Mouse (Mus musculus): ENCODE results near the gene Lgals9. TPM values are rescaled to one million over a fixed set of nuclear protein-coding genes. Genes with fewer than 3 reads are reported as not detected.

The Lgals9 gene
- polyA plus RNA-seq, 1 experiment from 2014 or later: 8.8 TPM

DNA sequence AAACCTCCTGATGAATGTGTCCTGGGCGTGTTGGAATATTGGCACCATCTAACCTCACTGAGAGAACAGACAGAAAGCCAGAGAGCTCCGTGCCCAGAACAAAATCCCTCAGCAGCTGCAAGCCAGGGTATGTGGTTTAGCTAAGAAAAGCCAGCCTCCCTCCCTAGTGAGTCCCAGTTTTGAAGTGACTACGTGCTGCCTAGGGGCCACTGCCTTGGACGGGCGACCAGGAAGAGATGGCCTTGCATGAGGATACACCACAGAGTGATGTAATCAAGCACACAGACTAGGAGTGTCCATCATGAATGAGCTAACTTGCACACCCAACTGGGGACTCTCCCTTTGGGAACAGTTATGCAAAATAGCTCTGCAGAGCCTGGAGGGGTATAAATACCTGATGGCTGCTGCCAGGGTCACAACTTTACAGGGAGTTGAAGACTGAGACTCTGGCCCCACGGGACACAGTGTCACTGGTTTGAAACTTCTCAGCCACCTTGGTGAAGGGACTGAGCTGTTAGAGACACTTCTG, 64.3 kb downstream of the Lgals9 start, which contains the start of gene Nos2:
TSS of gene Nos2 (plus strand) at position 377 of the 529 bp plus-strand sequence.
- Histone ChIP-seq H3K4me1 (ENCODE audit: control insufficient read depth, insufficient read depth, low read length) (no peaks in the 10 kb centered on the region), H3K4me3 (ENCODE audit: low read depth, low read length) (no peak within 1 kb of the TSS), H3K27me3 (ENCODE audit: control insufficient read depth, insufficient read depth, low read length) (peaks cover 16% of the 10 kb centered on the region; the same call in 1 of the 2 replicates), H3K36me3 (ENCODE audit: control insufficient read depth, insufficient read depth, low read length) (no peaks in the 10 kb centered on the region), H3K9ac (replicated peaks; ENCODE audit: low read depth, low read length) (no peak within 1 kb of the TSS), H3K27ac (ENCODE audit: low read depth, low read length) (no peak within 1 kb of the TSS), H3K9me3 (ENCODE audit: control insufficient read depth, low read length) (no peaks in the 10 kb centered on the region), H3K4me2 (ENCODE audit: low read depth, low read length) (no peak within 1 kb of the TSS)
- 47% methylated on average over 6 of the region's 6 CpGs for whole genome bisulfite sequencing
- ATAC-seq (ENCODE audit: low read depth): no peak

DNA sequence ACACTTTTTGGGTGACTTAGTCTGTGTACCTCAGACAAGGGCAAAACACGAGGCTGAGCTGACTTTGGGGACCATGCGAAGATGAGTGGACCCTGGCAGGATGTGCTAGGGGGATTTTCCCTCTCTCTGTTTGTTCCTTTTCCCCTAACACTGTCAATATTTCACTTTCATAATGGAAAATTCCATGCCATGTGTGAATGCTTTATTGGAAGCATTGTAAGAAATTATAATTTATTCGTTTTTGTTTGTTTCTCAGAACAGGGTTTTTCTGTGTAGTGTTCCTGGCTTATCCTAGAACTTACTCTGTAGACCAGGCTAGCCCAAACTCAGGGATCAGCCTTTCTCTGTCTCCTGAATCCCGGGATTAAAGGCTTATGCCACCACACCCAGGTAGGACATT, 65.0 kb downstream of the Lgals9 start:
- no peak overlapping the region for H3K4me2 ChIP-seq (ENCODE audit: low read depth, low read length)
- no peak overlapping the region for H3K4me3 ChIP-seq (ENCODE audit: low read depth, low read length)
- no peak for ATAC-seq (ENCODE audit: low read depth)
- no peaks in the 10 kb centered on the region for H3K36me3 ChIP-seq (ENCODE audit: control insufficient read depth, insufficient read depth, low read length)
- 74% methylated on average over 4 of the region's 4 CpGs for WGBS
- H3K4me1 ChIP-seq (ENCODE audit: control insufficient read depth, insufficient read depth, low read length): no peaks in the 10 kb centered on the region
- H3K9me3 ChIP-seq (ENCODE audit: control insufficient read depth, low read length): no peaks in the 10 kb centered on the region
- no peak overlapping the region for H3K27ac ChIP-seq (ENCODE audit: low read depth, low read length)
- H3K9ac ChIP-seq (replicated peaks; ENCODE audit: low read depth, low read length): no peak overlapping the region
- peaks cover 9% of the 10 kb centered on the region; the same call in 1 of the 2 replicates for H3K27me3 ChIP-seq (ENCODE audit: control insufficient read depth, insufficient read depth, low read length)

DNA sequence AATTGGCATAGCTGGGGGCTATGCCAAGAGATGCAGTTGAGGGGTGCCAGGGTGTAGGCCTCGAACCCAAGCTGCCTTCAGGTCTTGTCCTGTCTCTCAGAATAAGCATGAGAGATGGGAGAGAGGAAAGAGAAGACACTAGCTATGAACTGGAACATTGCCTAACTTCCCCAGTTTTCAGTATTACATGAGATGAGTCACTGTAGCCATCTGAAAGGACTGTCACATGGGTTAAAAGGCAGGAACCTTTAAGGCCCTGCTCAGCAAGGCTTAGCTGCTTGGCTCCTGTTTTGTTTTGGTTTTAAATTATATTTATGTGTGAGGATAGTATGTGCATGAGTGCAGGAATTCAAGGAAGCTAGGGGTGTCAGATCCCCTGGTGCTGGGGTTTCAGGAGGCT, 68.3 kb downstream of the Lgals9 start:
- Histone ChIP-seq H3K4me1 (ENCODE audit: control insufficient read depth, insufficient read depth, low read length) (no peaks in the 10 kb centered on the region), H3K4me2 (ENCODE audit: low read depth, low read length) (no peak overlapping the region), H3K4me3 (ENCODE audit: low read depth, low read length) (no peak overlapping the region), H3K36me3 (ENCODE audit: control insufficient read depth, insufficient read depth, low read length) (no peaks in the 10 kb centered on the region), H3K27ac (ENCODE audit: low read depth, low read length) (no peak overlapping the region), H3K27me3 (ENCODE audit: control insufficient read depth, insufficient read depth, low read length) (no peaks in the 10 kb centered on the region), H3K9me3 (ENCODE audit: control insufficient read depth, low read length) (no peaks in the 10 kb centered on the region), H3K9ac (replicated peaks; ENCODE audit: low read depth, low read length) (no peak overlapping the region)
- 78% methylated on average over 1 of the region's 1 CpGs for WGBS
- ATAC-seq (ENCODE audit: low read depth): no peak

DNA sequence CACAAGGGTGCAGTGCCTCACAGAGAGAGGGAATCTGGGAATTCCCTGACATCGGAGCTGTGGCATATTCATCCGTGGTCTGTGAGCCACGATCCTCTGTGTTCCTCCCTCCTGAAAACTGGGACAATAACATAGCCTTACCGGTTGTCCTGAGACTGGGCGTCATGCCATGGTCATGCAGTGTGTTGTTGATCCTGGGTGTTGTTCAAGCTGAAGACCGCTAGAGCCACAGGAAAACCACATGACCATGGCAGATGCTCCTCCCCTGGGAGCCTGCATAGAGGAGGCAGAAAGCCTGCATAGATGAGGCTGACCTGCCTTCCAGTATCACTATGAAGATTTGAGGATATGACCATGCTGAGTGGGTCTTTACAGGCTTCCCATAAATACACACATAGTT, 69.3 kb downstream of the Lgals9 start:
- 81% methylated on average over 6 of the region's 6 CpGs for WGBS
- Histone ChIP-seq H3K9me3 (ENCODE audit: control insufficient read depth, low read length) (no peaks in the 10 kb centered on the region), H3K4me2 (ENCODE audit: low read depth, low read length) (no peak overlapping the region), H3K27me3 (ENCODE audit: control insufficient read depth, insufficient read depth, low read length) (no peaks in the 10 kb centered on the region), H3K36me3 (ENCODE audit: control insufficient read depth, insufficient read depth, low read length) (no peaks in the 10 kb centered on the region), H3K27ac (ENCODE audit: low read depth, low read length) (no peak overlapping the region), H3K9ac (replicated peaks; ENCODE audit: low read depth, low read length) (no peak overlapping the region), H3K4me1 (ENCODE audit: control insufficient read depth, insufficient read depth, low read length) (no peaks in the 10 kb centered on the region), H3K4me3 (ENCODE audit: low read depth, low read length) (no peak overlapping the region)
- ATAC-seq (ENCODE audit: low read depth): no peak

Other genes starting within 250 kb of the Lgals9 start
- 34.0 and 37.8 TPM in 2 replicates for gene Ccnq, start 233.2 kb downstream of the Lgals9 start, polyA plus RNA-seq (2014; fragmentation: Nextera tagmentation; extraction: Ambion mirVana)
- gene Lyrm9, start 158.4 kb downstream of the Lgals9 start, polyA plus RNA-seq (2014; fragmentation: Nextera tagmentation; extraction: Ambion mirVana): 38.5 and 39.3 TPM in 2 replicates
- 0.35 and 1.1 TPM in 2 replicates for gene Nos2, start 64.2 kb downstream of the Lgals9 start, polyA plus RNA-seq (2014; fragmentation: Nextera tagmentation; extraction: Ambion mirVana)
- gene Ksr1, start 161.5 kb upstream of the Lgals9 start, polyA plus RNA-seq (2014; fragmentation: Nextera tagmentation; extraction: Ambion mirVana): 8.6 and 8.9 TPM in 2 replicates

All from neural tube, embryonic 14.5 days (tissue).